Mouse (Mus musculus): ENCODE measurements around the gene Ankrd63.

The Ankrd63 gene

DNA sequence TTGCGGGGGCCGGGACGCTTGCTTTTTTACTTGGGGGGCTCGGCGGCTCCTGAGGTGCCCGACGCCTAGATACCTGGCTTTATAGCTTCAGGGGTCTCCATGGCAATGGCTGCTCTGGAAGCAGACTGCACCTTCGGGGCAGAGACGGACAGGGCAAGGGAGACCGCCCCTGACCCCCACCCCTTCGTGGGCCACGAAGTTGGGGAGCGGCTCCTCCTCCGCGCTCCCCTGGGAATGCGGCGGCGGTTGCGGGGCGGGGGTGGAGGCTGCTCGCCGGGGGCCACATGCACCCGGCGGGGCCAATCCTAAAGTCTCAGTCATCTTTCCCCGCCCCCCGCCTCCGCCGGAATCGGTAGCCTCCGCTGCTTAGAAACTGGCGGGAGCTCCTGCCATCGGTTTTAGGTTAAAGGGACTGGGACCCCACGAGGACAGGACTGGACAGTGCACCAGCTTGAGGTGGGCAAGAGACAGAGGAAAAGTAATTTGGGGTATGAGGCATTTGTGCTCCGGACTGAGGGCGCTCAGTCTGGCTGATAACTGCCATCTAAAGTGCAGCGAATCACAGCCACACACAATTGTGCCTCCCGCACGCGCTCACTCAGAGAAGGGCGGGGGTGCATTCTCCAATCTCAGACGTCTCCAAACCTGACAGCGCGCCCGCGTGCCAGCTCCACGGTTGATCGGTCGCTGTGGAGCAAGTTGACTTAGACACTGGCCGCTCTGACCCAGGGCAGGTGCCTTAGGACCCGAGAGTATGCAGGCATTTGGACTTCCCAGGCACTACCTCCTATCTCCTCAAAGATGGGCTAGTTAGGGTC is at the start of gene Ankrd63:
Gene Ankrd63, minus strand, starts transcription at position 51 of the 818 bp plus-strand sequence.
- peak in 1 of 2 experiments; percentile 32 for DNase-seq

DNA sequence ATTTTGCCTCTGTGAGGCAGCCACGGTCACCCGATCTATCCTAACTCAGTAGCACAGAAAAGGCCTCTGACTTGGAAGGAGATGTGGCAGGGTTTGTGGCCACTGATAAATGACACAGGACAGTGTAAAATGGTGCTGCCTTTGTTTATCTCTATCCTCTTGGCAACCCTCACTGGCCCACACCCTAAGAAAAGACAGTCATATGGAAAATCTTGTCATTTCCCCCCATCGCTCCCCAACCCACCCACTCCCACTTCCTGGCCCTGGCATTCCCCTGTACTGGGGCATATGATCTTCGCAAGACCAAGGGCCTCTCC is 49.0 kb upstream of the Ankrd63 start:
- no peak for DNase-seq

GRCm38 (mm10) chr2:118751896-118752791 is 48.4 kb upstream of the Ankrd63 start:
- DNase-seq: no peak

GRCm38 (mm10) chr2:118750476-118750875 is 46.7 kb upstream of the Ankrd63 start:
- DNase-seq: no peak

DNA sequence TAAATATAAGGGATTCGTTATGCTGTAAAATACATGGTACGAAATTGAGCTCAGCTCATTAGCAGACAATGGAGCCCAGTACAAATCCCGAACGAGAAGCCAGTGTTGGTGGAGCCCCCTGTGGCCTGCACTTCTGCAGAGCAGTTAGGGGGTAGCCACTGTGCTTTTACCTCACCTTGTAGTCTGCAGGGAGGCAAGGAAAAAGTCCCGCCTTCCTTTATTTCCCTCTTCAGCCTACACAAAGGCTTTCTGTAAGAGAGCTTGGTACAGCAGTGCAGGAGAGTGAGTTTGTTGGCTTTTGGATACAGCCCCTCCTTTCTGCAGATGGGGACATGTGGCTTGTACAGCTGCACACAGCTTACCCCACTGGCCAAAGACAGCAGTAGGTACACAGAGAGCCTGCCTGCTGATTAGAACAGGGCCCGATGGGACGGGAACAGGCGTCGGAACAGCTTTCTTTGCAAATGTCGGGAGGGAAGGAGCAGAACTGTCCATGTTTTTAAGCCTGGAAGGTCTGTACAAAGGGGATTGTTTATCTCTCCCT is 45.6 kb upstream of the Ankrd63 start:
- DNase-seq: no peak

DNA sequence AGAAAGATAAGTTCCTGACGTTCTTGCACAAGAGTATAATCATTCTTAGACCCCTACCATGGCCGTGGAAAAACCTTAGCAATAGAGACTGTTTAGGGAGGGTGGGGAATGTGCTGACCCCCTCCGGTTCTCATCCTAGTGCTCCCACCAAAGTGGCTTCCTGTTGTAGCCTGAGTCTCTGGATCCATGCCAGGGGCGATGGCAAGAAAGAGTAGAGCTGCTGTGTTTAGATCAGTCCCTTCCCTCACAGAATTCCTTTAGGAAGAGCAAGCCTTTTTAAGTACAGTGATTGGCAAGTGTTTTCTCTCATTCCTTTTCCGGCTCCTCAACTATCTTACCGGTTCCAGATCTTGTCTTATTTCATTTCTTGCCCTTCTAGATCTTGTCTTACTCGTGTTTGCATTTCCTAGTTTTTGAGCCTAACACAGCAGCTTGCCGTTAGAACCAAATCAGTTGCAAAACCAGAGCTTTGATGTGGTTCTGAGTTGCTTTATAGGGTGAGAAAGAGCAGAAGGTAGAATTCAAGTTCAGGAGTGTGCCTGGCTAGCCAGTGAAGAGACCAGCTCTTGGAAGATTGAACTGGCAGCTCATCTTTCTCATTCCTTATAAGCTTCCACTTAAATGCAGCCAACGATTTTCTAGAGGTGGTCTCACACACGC is 43.7 kb upstream of the Ankrd63 start:
- peak in 1 of 2 experiments; percentile 19 for DNase-seq

GRCm38 (mm10) chr2:118745915-118746901 is 42.4 kb upstream of the Ankrd63 start:
- peak in 1 of 2 experiments; percentile 15 for DNase-seq

- DNase-seq: peak; percentile 90 to 92
Measured at GRCm38 (mm10) chr2:118745232-118745884, 41.6 kb upstream of the Ankrd63 start, which contains the start of gene Inafm2. TSS of gene Inafm2 (plus strand) at chr2:118745758.

DNA sequence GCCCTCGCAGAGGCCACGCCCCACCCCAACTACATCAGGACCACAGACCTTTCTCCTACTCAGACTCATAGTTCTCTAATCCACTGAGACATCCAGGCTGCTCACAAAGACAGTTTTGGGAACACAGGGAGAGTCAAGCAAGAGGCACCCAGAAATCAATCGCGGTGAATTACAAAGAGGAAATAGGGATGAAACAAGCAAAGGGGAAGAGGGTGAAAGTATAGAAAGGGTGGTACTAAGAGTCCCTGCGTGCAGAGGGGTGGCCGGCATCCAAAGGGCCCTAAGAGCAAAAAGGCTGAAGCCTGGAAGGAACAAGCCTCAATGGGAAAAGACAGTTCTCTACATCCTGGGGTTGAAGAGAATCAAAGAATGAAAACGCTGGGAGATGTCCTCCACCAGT is 40.9 kb upstream of the Ankrd63 start:
- DNase-seq: no peak

- DNase-seq: peak; percentile 37 to 46
Measured at GRCm38 (mm10) chr2:118743261-118743943, 39.6 kb upstream of the Ankrd63 start.

DNA sequence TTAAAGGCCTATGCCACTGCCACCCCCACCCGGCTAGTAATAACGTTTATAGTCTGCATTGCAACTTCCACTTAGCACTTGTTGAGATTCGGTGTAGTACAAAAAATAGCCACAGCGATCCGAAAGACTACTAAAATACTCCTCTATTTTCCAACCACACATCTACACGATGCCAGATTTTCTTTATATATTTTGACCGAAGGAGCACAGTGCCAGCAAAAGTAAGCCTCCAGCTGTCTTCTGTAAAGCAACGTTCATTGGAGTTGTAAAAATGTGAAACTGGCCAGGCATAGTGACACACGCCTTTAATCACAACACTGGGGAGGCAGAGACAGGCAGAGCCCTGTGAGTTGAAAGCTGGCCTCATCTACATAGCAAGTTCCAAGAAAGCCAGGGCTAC is 37.4 kb upstream of the Ankrd63 start:
- no peak for DNase-seq

DNA sequence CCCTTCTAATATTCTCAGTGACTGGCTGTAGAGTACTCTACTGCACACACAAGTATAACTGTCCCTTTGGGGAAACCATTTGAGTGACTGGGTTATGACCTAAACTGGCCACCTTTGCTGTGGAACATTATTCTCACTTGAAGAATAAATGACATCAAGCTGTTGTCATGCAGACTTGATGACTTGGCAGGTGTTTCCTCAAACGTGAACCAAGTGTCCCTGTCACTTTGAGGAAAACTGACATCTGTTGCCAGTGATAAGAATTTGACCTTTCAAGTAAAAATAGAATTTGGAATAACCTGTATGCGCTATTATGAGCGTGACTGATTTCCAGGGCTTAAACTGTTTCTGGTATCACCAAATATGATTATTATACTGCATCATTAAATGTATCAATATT is 36.6 kb upstream of the Ankrd63 start:
- DNase-seq: no peak

DNA sequence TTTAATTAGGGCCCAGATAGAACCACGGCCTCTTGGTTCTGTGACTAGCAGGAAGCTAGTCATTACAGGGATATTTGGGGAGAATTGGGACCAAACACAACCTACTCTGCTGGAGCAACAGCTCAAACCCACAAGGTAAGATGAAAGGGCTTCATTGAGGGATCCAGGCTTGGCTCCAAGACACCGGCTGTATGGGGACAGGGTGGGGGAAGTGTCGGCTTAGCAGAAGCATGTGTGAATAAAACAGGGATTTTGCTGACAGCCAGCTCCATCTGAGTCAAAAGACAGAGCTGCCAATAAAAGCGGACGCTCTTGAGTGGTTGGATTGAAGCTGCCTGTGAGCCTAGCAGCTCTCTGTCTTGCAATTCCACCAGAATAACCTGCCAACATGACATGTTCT is 29.6 kb upstream of the Ankrd63 start:
- DNase-seq: no peak

GRCm38 (mm10) chr2:118731981-118732380 is 28.2 kb upstream of the Ankrd63 start:
- no peak for DNase-seq

DNA sequence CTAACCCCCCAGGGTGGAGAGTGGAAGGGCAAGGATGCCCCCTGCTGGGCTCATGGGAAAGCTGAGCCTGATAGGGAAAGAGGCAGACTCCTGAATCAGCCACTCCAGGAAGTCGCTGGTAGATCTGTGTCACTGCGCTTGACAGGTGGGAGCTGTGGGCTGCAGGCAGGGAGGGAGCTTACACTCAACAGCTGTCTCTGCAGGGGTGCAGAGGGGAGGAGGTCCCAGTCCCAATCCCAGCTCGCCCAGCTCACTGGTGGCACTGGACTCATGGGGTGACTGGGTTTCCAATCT is 26.8 kb upstream of the Ankrd63 start:
- peak; percentile 58 to 75 for DNase-seq

DNA sequence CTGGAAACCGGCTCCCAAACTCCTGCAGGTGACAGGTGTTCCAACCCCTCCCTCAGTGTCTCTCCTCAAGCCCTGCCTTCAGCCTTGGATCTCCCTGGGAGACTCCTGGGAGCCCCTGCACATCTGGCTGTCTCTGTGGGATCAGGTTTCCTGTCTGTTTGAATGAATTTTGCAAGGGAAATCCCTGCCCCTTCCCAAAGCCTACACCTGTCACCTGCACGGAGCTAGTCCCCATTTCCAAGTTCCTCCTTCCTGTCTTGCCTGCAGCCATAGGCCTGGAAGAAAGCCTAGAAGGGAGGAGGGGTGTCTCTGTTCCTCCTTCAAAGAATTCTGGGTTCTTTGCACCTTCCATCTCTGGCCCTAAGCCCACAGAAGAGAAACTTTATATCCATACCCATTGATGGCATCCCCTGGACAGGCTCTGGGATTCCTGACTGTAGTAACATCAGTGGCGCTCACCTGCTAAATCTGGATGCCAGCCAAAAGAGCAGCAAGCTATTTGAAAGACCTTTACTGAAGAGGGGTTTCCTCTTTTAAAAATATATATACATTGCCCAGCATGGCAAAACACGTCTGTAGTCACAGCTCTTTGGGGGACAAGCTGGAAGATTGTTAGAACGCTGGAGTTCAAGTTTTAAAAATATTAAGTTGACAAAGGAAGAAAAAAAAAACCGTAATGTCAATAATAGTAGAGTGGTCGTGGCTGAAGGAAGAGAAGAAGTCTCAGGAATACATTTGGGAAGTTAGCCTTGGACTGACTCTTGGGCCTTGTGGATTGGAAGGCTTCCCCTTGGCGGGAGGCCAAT is 26.3 kb upstream of the Ankrd63 start:
- DNase-seq: no peak

DNA sequence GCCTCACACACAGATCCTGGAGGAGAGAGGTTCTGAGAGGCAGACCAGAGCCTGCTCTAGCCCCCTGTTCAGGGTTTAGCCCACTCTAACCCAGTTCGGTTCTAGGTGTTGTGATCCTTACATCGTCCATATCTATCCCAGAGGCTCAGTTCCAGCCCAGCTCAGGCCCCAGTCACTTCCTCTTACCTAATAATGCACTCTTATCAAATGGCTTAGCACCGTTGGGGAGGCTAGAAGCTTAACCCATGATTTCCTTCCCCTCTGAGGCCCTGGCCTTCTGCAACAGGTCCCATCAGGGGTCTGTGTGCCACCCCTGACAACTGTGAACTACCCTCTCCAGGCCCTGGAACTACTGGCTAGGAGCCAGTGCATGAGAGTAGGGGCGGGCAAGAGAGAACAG is 25.4 kb upstream of the Ankrd63 start:
- no peak for DNase-seq

- no peak for DNase-seq
Measured at GRCm38 (mm10) chr2:118728337-118728736, 24.6 kb upstream of the Ankrd63 start, which contains the start of gene Plcb2. TSS of gene Plcb2 (minus strand) at chr2:118728438.

GRCm38 (mm10) chr2:118727911-118728310 is 24.1 kb upstream of the Ankrd63 start:
- no peak for DNase-seq

GRCm38 (mm10) chr2:118726873-118727272 is 23.1 kb upstream of the Ankrd63 start:
- no peak for DNase-seq
